Mouse (Mus musculus): ENCODE measurements around the gene Sez6. TPM values are rescaled to one million over a fixed set of nuclear protein-coding genes. Genes with fewer than 3 reads are reported as not detected.

Gene Sez6
- polyA plus RNA-seq, 1 experiment from 2014 or later, result not detected

- POLR2A ChIA-PET, result no interaction called here
- H3K27me3 ChIP-seq, result no peaks in the 10 kb centered on the region
- in situ Hi-C loops (cut with MboI; ENCODE audit: low pct_unique_long_range_greater_than_20kb), result no loop called here
- CTCF ChIA-PET, result no interaction called here
- no peak for TF ChIP-seq CTCF (IDR thresholded peaks at IDR 0.05)
- ATAC-seq, result no peak
- no peak for DNase-seq (ENCODE audit: low read depth, low spot score)
These were observed 58.6 kb downstream of the Sez6 start for GRCm38 (mm10) chr11:77989071-77989690.

- ChIA-PET CTCF (interaction anchor here (0.7 kb wide), 1 partner anchor 10 kb away, joined by 3 read pairs; no protein-coding TSS in a partner anchor), POLR2A (interaction anchor here (1.2 kb wide), 1 partner anchor 12 kb away, joined by 3 read pairs; no protein-coding TSS in a partner anchor)
- TF ChIP-seq CTCF (IDR thresholded peaks at IDR 0.05), result no peak
- in situ Hi-C loops (cut with MboI; ENCODE audit: low pct_unique_long_range_greater_than_20kb), result no loop called here
- ATAC-seq (no peak), DNase-seq (ENCODE audit: low read depth, low spot score) (no peak)
- H3K27me3 ChIP-seq, result no peaks in the 10 kb centered on the region
These were observed 65.0 kb downstream of the Sez6 start for GRCm38 (mm10) chr11:77995556-77995955.

GRCm38 (mm10) chr11:78006446-78006845, 75.8 kb downstream of the Sez6 start:
- no peak for DNase-seq (ENCODE audit: low read depth, low spot score)
- POLR2A ChIA-PET, result no interaction called here
- no peak for TF ChIP-seq CTCF (IDR thresholded peaks at IDR 0.05)
- in situ Hi-C loops (cut with MboI; ENCODE audit: low pct_unique_long_range_greater_than_20kb), result no loop called here
- ATAC-seq, result no peak
- CTCF ChIA-PET, result interaction anchor here (1.5 to 5.6 kb wide), 3 partner anchors 10 to 20 kb away, joined by 4 to 41 read pairs (median 6); no protein-coding TSS in a partner anchor
- H3K27me3 ChIP-seq, result no peaks in the 10 kb centered on the region

- POLR2A ChIA-PET, result interaction anchor here (1.0 to 1.7 kb wide), 3 partner anchors 8 to 25 kb away, joined by 3 read pairs; no protein-coding TSS in a partner anchor
- H3K27me3 ChIP-seq, result no peaks in the 10 kb centered on the region
- DNase-seq (ENCODE audit: low read depth, low spot score) (no peak), ATAC-seq (no peak)
- peak; percentile 91 for TF ChIP-seq CTCF (IDR thresholded peaks at IDR 0.05)
- in situ Hi-C loops (cut with MboI; ENCODE audit: low pct_unique_long_range_greater_than_20kb), result no loop called here
- CTCF ChIA-PET, result interaction anchor here (0.7 to 3.4 kb wide), 13 partner anchors 8 to 139 kb away, joined by 3 to 41 read pairs (median 5); partner anchors contain the start of gene Dhrs13
These were observed 89.1 kb downstream of the Sez6 start for GRCm38 (mm10) chr11:78019676-78020075.

- DNase-seq (ENCODE audit: low read depth, low spot score), result no peak
- ATAC-seq, result no peak
- peak; percentile 67 for TF ChIP-seq CTCF (IDR thresholded peaks at IDR 0.05)
- POLR2A ChIA-PET, result interaction anchor here (0.5 kb wide), 1 partner anchor 38 kb away, joined by 5 read pairs; no protein-coding TSS in a partner anchor
- H3K27me3 ChIP-seq, result no peaks in the 10 kb centered on the region
- in situ Hi-C loops (cut with MboI; ENCODE audit: low pct_unique_long_range_greater_than_20kb), result no loop called here
- CTCF ChIA-PET, result interaction anchor here (0.9 to 1.5 kb wide), 2 partner anchors 12 to 13 kb away, joined by 3 to 5 read pairs; no protein-coding TSS in a partner anchor
These were observed 93.0 kb downstream of the Sez6 start for GRCm38 (mm10) chr11:78023607-78024006.

Other genes starting within 250 kb of the Sez6 start
- 50.3 TPM for gene Nufip2, start 244.6 kb upstream of the Sez6 start, polyA plus RNA-seq (2021)
- not detected for gene Cryba1, start 205.5 kb upstream of the Sez6 start, polyA plus RNA-seq (2021)
- 166 TPM for gene Myo18a, start 167.6 kb upstream of the Sez6 start, polyA plus RNA-seq (2021)
- 0.14 TPM for gene Gm10277, start 143.1 kb upstream of the Sez6 start, polyA plus RNA-seq (2021)
- 0.15 TPM for gene Pipox, start 36.7 kb upstream of the Sez6 start, polyA plus RNA-seq (2021)
- gene Phf12, start 52.0 kb downstream of the Sez6 start, polyA plus RNA-seq (2021), result 60.8 TPM
- gene Dhrs13, start 101.5 kb downstream of the Sez6 start, polyA plus RNA-seq (2021), result 17.9 TPM
- gene Flot2, start 107.1 kb downstream of the Sez6 start, polyA plus RNA-seq (2021), result 143 TPM
- 22.1 TPM for gene Eral1, start 149.6 kb downstream of the Sez6 start, polyA plus RNA-seq (2021)
- gene Fam222b, start 163.9 kb downstream of the Sez6 start, polyA plus RNA-seq (2021), result 18.6 TPM
- 101 TPM for gene Traf4, start 234.8 kb downstream of the Sez6 start, polyA plus RNA-seq (2021)
- 19.6 TPM for gene Nek8, start 245.9 kb downstream of the Sez6 start, polyA plus RNA-seq (2021)
- gene Tlcd1, start 245.9 kb downstream of the Sez6 start, polyA plus RNA-seq (2021), result 13.6 TPM